Mouse (Mus musculus) testis, adult 2 months (tissue): ENCODE data around the gene G6pc3.

Source experiments
- CTCF ChIP-seq: fragments of 200-500 bp; IDR thresholded peaks from 2 replicates; pipeline ENCODE4 v1.5.1; 2012; ENCODE audit warnings: low read depth, mild to moderate bottlenecking, inconsistent platforms, low read length, moderate library complexity; ENCODE audit not compliant: control insufficient read depth, insufficient read depth, insufficient replicate concordance
- POLR2A ChIP-seq: fragments of 200-500 bp; IDR thresholded peaks from 2 replicates; pipeline ENCODE4 v1.6.1; 2012; ENCODE audit warnings: low read depth, mild to moderate bottlenecking, inconsistent platforms, low read length, moderate library complexity; ENCODE audit not compliant: control insufficient read depth

- TF ChIP-seq CTCF (no peak), POLR2A (no peak)
These were observed 38.7 kb downstream of the G6pc3 start for GRCm38 (mm10) chr11:102228191-102228545.
